Mouse (Mus musculus): ENCODE measurements around the gene Galr3. TPM values are rescaled to one million over a fixed set of nuclear protein-coding genes. Genes with fewer than 3 reads are reported as not detected.
A peak's percentile ranks its signal among the peaks of the same experiment; 100 is the strongest.

The Galr3 gene
- polyA plus RNA-seq, 1 experiment from 2014 or later, result not detected

- no peak for ATAC-seq (ENCODE audit: insufficient number of reproducible peaks, insufficient read depth, low FRiP score, low TSS enrichment, low read depth)
- 34% methylated on average over 10 of the region's 10 CpGs for WGBS
Observed at GRCm38 (mm10) chr15:79074446-79074845, 32.8 kb downstream of the Galr3 start.

GRCm38 (mm10) chr15:79074913-79075532, 33.3 kb downstream of the Galr3 start, which contains the start of gene Eif3l:
Gene Eif3l (plus strand): TSS chr15:79075179.
- WGBS, result 1% methylated on average over 49 of the region's 49 CpGs

More at GRCm38 (mm10) chr15:79074446-79074845, 32.8 kb downstream of the Galr3 start:
- peak overlapping the region; percentile 87 for H3K27ac ChIP-seq
- no peaks in the 10 kb centered on the region for H3K27me3 ChIP-seq
- H3K4me3 ChIP-seq (replicated peaks), result peak overlapping the region; percentile 92
- no peaks in the 10 kb centered on the region for H3K9me3 ChIP-seq
- H3K4me2 ChIP-seq, result peak overlapping the region; percentile 94
- H3K36me3 ChIP-seq, result peaks cover 32% of the 10 kb centered on the region
- H3K4me1 ChIP-seq (replicated peaks), result peaks cover 17% of the 10 kb centered on the region
- peak overlapping the region; percentile 86; the same call in 1 of the 2 replicates for H3K9ac ChIP-seq (replicated peaks)

DNA sequence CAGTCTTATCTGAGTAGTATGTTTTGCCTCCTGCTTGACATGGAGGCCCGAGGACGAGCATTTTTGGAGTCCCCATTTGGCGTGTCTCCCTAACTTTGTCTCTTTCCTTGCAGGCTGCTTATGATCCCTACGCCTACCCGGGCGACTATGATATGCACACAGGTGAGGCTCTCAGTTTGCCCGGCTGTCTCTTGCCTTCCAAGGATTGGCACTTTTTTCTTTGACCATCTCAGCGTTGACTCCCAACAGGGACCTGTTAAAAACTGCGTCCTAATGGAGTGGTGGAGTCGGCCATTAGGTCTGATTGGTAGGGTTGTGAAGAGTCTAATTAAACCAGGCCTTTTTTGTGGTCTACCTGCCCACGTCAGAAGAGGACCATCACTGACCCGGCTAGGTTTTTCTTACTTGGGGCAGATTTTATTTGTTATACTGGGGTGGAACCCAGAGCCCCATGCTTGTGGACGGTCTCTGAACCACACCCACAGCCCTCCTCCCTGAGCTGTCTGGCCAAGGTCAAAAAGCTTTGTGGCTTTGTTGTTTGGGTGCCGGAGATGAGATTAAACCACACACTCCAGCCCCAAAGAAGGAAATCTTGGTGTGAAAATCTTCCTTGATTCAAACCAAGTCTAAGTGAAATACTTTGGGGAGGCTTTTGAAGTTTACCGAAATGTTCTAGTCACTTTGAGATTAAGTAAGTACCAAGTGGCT, 34.1 kb downstream of the Galr3 start:
- H3K27me3 ChIP-seq, result no peaks in the 10 kb centered on the region
- 36% methylated on average over 15 of the region's 15 CpGs for WGBS
- H3K4me3 ChIP-seq (replicated peaks), result peak overlapping the region; percentile 92
- H3K9me3 ChIP-seq, result no peaks in the 10 kb centered on the region
- ATAC-seq (ENCODE audit: insufficient number of reproducible peaks, insufficient read depth, low FRiP score, low TSS enrichment, low read depth), result no peak
- H3K9ac ChIP-seq (replicated peaks), result peak overlapping the region; percentile 86
- H3K36me3 ChIP-seq, result peaks cover 43% of the 10 kb centered on the region
- H3K4me1 ChIP-seq (replicated peaks), result peaks cover 17% of the 10 kb centered on the region
- no peak overlapping the region for H3K27ac ChIP-seq
- H3K4me2 ChIP-seq, result peak overlapping the region; percentile 94

More at GRCm38 (mm10) chr15:79074913-79075532, 33.3 kb downstream of the Galr3 start, which contains the start of gene Eif3l:
- Histone ChIP-seq H3K27ac (peak within 1 kb of the TSS; percentile 87), H3K27me3 (no peaks in the 10 kb centered on the region), H3K36me3 (peaks cover 37% of the 10 kb centered on the region), H3K4me2 (peak within 1 kb of the TSS; percentile 94), H3K9me3 (no peaks in the 10 kb centered on the region), H3K4me3 (replicated peaks) (peak within 1 kb of the TSS; percentile 92), H3K4me1 (replicated peaks) (peaks cover 17% of the 10 kb centered on the region), H3K9ac (replicated peaks) (peak within 1 kb of the TSS; percentile 86)
- ATAC-seq (ENCODE audit: insufficient number of reproducible peaks, insufficient read depth, low FRiP score, low TSS enrichment, low read depth), result peak; percentile 82; the same call in 1 of the 2 replicates

GRCm38 (mm10) chr15:79079567-79079966, 37.9 kb downstream of the Galr3 start:
- Histone ChIP-seq H3K36me3 (peaks cover 81% of the 10 kb centered on the region), H3K4me1 (replicated peaks) (peaks cover 11% of the 10 kb centered on the region), H3K4me3 (replicated peaks) (no peak overlapping the region), H3K9me3 (no peaks in the 10 kb centered on the region), H3K4me2 (no peak overlapping the region), H3K27me3 (no peaks in the 10 kb centered on the region), H3K9ac (replicated peaks) (no peak overlapping the region), H3K27ac (no peak overlapping the region)
- no peak for ATAC-seq (ENCODE audit: insufficient number of reproducible peaks, insufficient read depth, low FRiP score, low TSS enrichment, low read depth)
- WGBS, result 97% methylated on average over 7 of the region's 7 CpGs

GRCm38 (mm10) chr15:79092284-79092683, 50.6 kb downstream of the Galr3 start:
- Histone ChIP-seq H3K4me3 (replicated peaks) (no peak overlapping the region), H3K27ac (no peak overlapping the region), H3K4me1 (replicated peaks) (peaks cover 1% of the 10 kb centered on the region; the same call in 1 of the 2 replicates), H3K27me3 (no peaks in the 10 kb centered on the region), H3K36me3 (peaks cover 87% of the 10 kb centered on the region), H3K4me2 (no peak overlapping the region), H3K9ac (replicated peaks) (no peak overlapping the region), H3K9me3 (no peaks in the 10 kb centered on the region)
- no peak for ATAC-seq (ENCODE audit: insufficient number of reproducible peaks, insufficient read depth, low FRiP score, low TSS enrichment, low read depth)
- WGBS, result 91% methylated on average over 6 of the region's 6 CpGs

Small RNA genes within 50 kb of the gene (microRNA-seq; reads per million reads assigned to microRNA genes)
- gene Mir6956, result 1.2 reads per million

Other genes with a start within 250 kb of the Galr3 start
- 3.3 and 4.2 TPM in 2 replicates for gene Card10, start 238.8 kb upstream of the Galr3 start, polyA plus RNA-seq (2016; fragmentation: Nextera tagmentation; extraction: Ambion mirVana)
- gene Cdc42ep1, start 199.3 kb upstream of the Galr3 start, polyA plus RNA-seq (2016; fragmentation: Nextera tagmentation; extraction: Ambion mirVana), result 14.3 and 15.8 TPM in 2 replicates
- gene Lgals2, start 186.4 kb upstream of the Galr3 start, polyA plus RNA-seq (2016; fragmentation: Nextera tagmentation; extraction: Ambion mirVana), result not detected in 2 replicates
- 45.9 and 47.4 TPM in 2 replicates for gene Gga1, start 164.7 kb upstream of the Galr3 start, polyA plus RNA-seq (2016; fragmentation: Nextera tagmentation; extraction: Ambion mirVana)
- 0.16 and 0.41 TPM in 2 replicates for gene Gm49510, start 142.2 kb upstream of the Galr3 start, polyA plus RNA-seq (2016; fragmentation: Nextera tagmentation; extraction: Ambion mirVana)
- gene Sh3bp1, start 142.1 kb upstream of the Galr3 start, polyA plus RNA-seq (2016; fragmentation: Nextera tagmentation; extraction: Ambion mirVana), result 37.0 and 40.3 TPM in 2 replicates
- 36.5 and 36.8 TPM in 2 replicates for gene Pdxp, start 128.0 kb upstream of the Galr3 start, polyA plus RNA-seq (2016; fragmentation: Nextera tagmentation; extraction: Ambion mirVana)
- gene Lgals1, start 115.2 kb upstream of the Galr3 start, polyA plus RNA-seq (2016; fragmentation: Nextera tagmentation; extraction: Ambion mirVana), result 922 and 966 TPM in 2 replicates
- gene Nol12, start 107.0 kb upstream of the Galr3 start, polyA plus RNA-seq (2016; fragmentation: Nextera tagmentation; extraction: Ambion mirVana), result 61.1 and 61.6 TPM in 2 replicates
- gene Triobp, start 94.2 kb upstream of the Galr3 start, polyA plus RNA-seq (2016; fragmentation: Nextera tagmentation; extraction: Ambion mirVana), result 37.9 and 42.2 TPM in 2 replicates
- gene H1f0, start 13.4 kb upstream of the Galr3 start, polyA plus RNA-seq (2016; fragmentation: Nextera tagmentation; extraction: Ambion mirVana), result 677 and 728 TPM in 2 replicates
- gene Ankrd54, start 21.0 kb downstream of the Galr3 start, polyA plus RNA-seq (2016; fragmentation: Nextera tagmentation; extraction: Ambion mirVana), result 63.7 and 67.1 TPM in 2 replicates
- gene Eif3l, start 33.3 kb downstream of the Galr3 start, polyA plus RNA-seq (2016; fragmentation: Nextera tagmentation; extraction: Ambion mirVana), result 232 and 241 TPM in 2 replicates
- gene Micall1, start 67.0 kb downstream of the Galr3 start, polyA plus RNA-seq (2016; fragmentation: Nextera tagmentation; extraction: Ambion mirVana), result 12.2 and 13.0 TPM in 2 replicates
- 353 and 382 TPM in 2 replicates for gene Polr2f, start 99.1 kb downstream of the Galr3 start, polyA plus RNA-seq (2016; fragmentation: Nextera tagmentation; extraction: Ambion mirVana)
- 4.1 and 8.4 TPM in 2 replicates for gene 1700088E04Rik, start 99.4 kb downstream of the Galr3 start, polyA plus RNA-seq (2016; fragmentation: Nextera tagmentation; extraction: Ambion mirVana)
- 4.1 and 4.4 TPM in 2 replicates for gene Sox10, start 123.4 kb downstream of the Galr3 start, polyA plus RNA-seq (2016; fragmentation: Nextera tagmentation; extraction: Ambion mirVana)
- gene Pick1, start 187.3 kb downstream of the Galr3 start, polyA plus RNA-seq (2016; fragmentation: Nextera tagmentation; extraction: Ambion mirVana), result 53.7 and 55.5 TPM in 2 replicates
- 0.68 and 0.76 TPM in 2 replicates for gene Gm49486, start 187.5 kb downstream of the Galr3 start, polyA plus RNA-seq (2016; fragmentation: Nextera tagmentation; extraction: Ambion mirVana)
- 0.30 and 0.42 TPM in 2 replicates for gene Slc16a8, start 212.9 kb downstream of the Galr3 start, polyA plus RNA-seq (2016; fragmentation: Nextera tagmentation; extraction: Ambion mirVana)
- gene Baiap2l2, start 243.7 kb downstream of the Galr3 start, polyA plus RNA-seq (2016; fragmentation: Nextera tagmentation; extraction: Ambion mirVana), result 8.6 and 10.0 TPM in 2 replicates

Measured in limb, embryonic 12.5 days (tissue).